Mouse (Mus musculus): ENCODE results near the gene Gm21292. TPM values are rescaled to one million over a fixed set of nuclear protein-coding genes. Genes with fewer than 3 reads are reported as not detected.
"Not testable (repeated sequence)": the region's sequence is repeated elsewhere in the genome, so short reads cannot be mapped to it uniquely, and the experiment has no call there.

The Gm21292 gene
- not detected in 2 replicates for polyA plus RNA-seq (2015; fragmentation: Nextera tagmentation; extraction: Ambion mirVana)

- not testable (repeated sequence) for H3K9ac ChIP-seq (replicated peaks); H3K4me2 ChIP-seq (replicated peaks); ATAC-seq; H3K27me3 ChIP-seq; H3K36me3 ChIP-seq; H3K4me3 ChIP-seq (replicated peaks); H3K27ac ChIP-seq; H3K4me1 ChIP-seq (replicated peaks); H3K9me3 ChIP-seq
- WGBS: no CpG with 5 or more reads among the region's 2 CpGs
These were observed at the start of gene Gm21292 for GRCm38 (mm10) chrY:9133824-9134223. Gene Gm21292, minus strand, starts transcription at chrY:9133924.

Other genes with a start within 250 kb of the Gm21292 start
- not detected in 2 replicates for gene Gm21721, start 68.3 kb upstream of the Gm21292 start, polyA plus RNA-seq (2015; fragmentation: Nextera tagmentation; extraction: Ambion mirVana)
- not detected in 2 replicates for gene Gm21812, start 213.3 kb upstream of the Gm21292 start, polyA plus RNA-seq (2015; fragmentation: Nextera tagmentation; extraction: Ambion mirVana)